In genomic region chr11:76571613-76571929, GRCm38 (mm10) we compare ENCODE assay signal across 9 mouse cellular contexts. TPM values are rescaled to one million over a fixed set of nuclear protein-coding genes. Genes with fewer than 3 reads are reported as not detected.
A peak's percentile ranks its signal among the peaks of the same experiment; 100 is the strongest.
DNase-seq lines count a peak whose midpoint lies in the region; ATAC-seq lines count a peak whose summit lies in the region.
"Had no signal": no experiment of that assay in that cellular context is flagged by ENCODE, and none has a peak within 500 bp of the region (broad histone marks: within the 10 kb centered on the region; RNA-seq: fewer than 3 reads in every experiment).

No protein-coding gene starts in this region.

- peak overlapping the region; percentile 52 for H3K4me3 ChIP-seq in neural tube, embryonic 11.5 days (ENCODE audit: low read depth, low read length)
- peak overlapping the region; percentile 73 for H3K4me3 ChIP-seq in limb, embryonic 13.5 days
- peak overlapping the region; percentile 58 for H3K4me3 ChIP-seq in stomach, embryonic 15.5 days (replicated peaks)

- no peak for DNase-seq in frontal cortex, postnatal 36 days (ENCODE audit: low spot score in 2 of 2)
- DNase-seq in neural tube, embryonic 11.5 days (ENCODE audit: low spot score): no peak
- DNase-seq in neural tube, embryonic 10.5 days (ENCODE audit: extremely low spot score, low spot score): no peak
- DNase-seq in cerebellum, adult 9-11 months: no peak
- no peak for DNase-seq in ovary, adult 18-20 months (ENCODE audit: low spot score)
- DNase-seq: kidney, adult 9 months had no signal

- H3K4me1 ChIP-seq in neural tube, embryonic 11.5 days (ENCODE audit: control insufficient read depth, insufficient read depth, low read length): peaks cover 8% of the 10 kb centered on the region
- H3K4me1 ChIP-seq in limb, embryonic 13.5 days: peaks cover 53% of the 10 kb centered on the region
- H3K4me1 ChIP-seq in stomach, embryonic 15.5 days: peaks cover 21% of the 10 kb centered on the region; the same call in 1 of the 2 replicates

- ATAC-seq in frontal cortex, adult (ENCODE audit: low TSS enrichment): peak; percentile 18
- peak; percentile 60 for ATAC-seq in neural tube, embryonic 11.5 days (ENCODE audit: insufficient read depth, low FRiP score, low TSS enrichment)
- ATAC-seq in limb, embryonic 13.5 days (ENCODE audit: low FRiP score, low read depth): no peak
- ATAC-seq in stomach, embryonic 15.5 days (ENCODE audit: insufficient read depth, low FRiP score, low read depth): no peak

- H3K9me3 ChIP-seq in neural tube, embryonic 11.5 days (ENCODE audit: control insufficient read depth, low read length): no peaks in the 10 kb centered on the region
- H3K9me3 ChIP-seq in limb, embryonic 13.5 days: no peaks in the 10 kb centered on the region
- no peaks in the 10 kb centered on the region for H3K9me3 ChIP-seq in stomach, embryonic 15.5 days

- peak overlapping the region; percentile 98 for H3K4me2 ChIP-seq in neural tube, embryonic 11.5 days (ENCODE audit: low read depth)
- peak overlapping the region; percentile 98 for H3K4me2 ChIP-seq in limb, embryonic 13.5 days (replicated peaks)
- peak overlapping the region; percentile 98 for H3K4me2 ChIP-seq in stomach, embryonic 15.5 days

- WGBS in neural tube, embryonic 11.5 days: 3% methylated on average over 9 of the region's 9 CpGs
- 7% methylated on average over 8 of the region's 9 CpGs for WGBS in limb, embryonic 13.5 days
- WGBS in stomach, embryonic 15.5 days: 10% methylated on average over 8 of the region's 9 CpGs

- H3K27me3 ChIP-seq in neural tube, embryonic 11.5 days (ENCODE audit: control insufficient read depth, insufficient read depth, low read length): no peaks in the 10 kb centered on the region
- H3K27me3 ChIP-seq in limb, embryonic 13.5 days: peaks cover 25% of the 10 kb centered on the region
- peaks cover 7% of the 10 kb centered on the region; the same call in 1 of the 2 replicates for H3K27me3 ChIP-seq in stomach, embryonic 15.5 days (replicated peaks)

- peak overlapping the region; percentile 73 for H3K9ac ChIP-seq in neural tube, embryonic 11.5 days (ENCODE audit: low read length)
- peak overlapping the region; percentile 83 for H3K9ac ChIP-seq in limb, embryonic 13.5 days
- peak overlapping the region; percentile 52 for H3K9ac ChIP-seq in stomach, embryonic 15.5 days

- H3K36me3 ChIP-seq in neural tube, embryonic 11.5 days (ENCODE audit: control insufficient read depth, insufficient read depth, low read length): no peaks in the 10 kb centered on the region
- no peaks in the 10 kb centered on the region for H3K36me3 ChIP-seq in limb, embryonic 13.5 days
- no peaks in the 10 kb centered on the region for H3K36me3 ChIP-seq in stomach, embryonic 15.5 days

- H3K27ac ChIP-seq in neural tube, embryonic 11.5 days (ENCODE audit: low read depth, low read length): no peak overlapping the region
- H3K27ac ChIP-seq in limb, embryonic 13.5 days: 0 out of 2 replicates have a peak overlapping the region, but pooled peaks have one; percentile 28
- H3K27ac ChIP-seq in stomach, embryonic 15.5 days: no peak overlapping the region

RNA-seq across cellular contexts. Expression of gene Abr, which starts 50.5 kb away (rescaled TPM):
- 43.2 and 44.9 TPM in 2 replicates for polyA plus RNA-seq in neural tube, embryonic 11.5 days (2014; fragmentation: Nextera tagmentation; extraction: Ambion mirVana)
- 37.5 and 38.0 TPM in 2 replicates for polyA plus RNA-seq in limb, embryonic 13.5 days (2015; fragmentation: Nextera tagmentation; extraction: Ambion mirVana)
- 37.4 and 41.8 TPM in 2 replicates for polyA plus RNA-seq in stomach, embryonic 15.5 days (2015; fragmentation: Nextera tagmentation; extraction: Ambion mirVana)

Comparison
In these comparisons a context has a peak if more than half of its experiments do, and no peak if none do; other contexts are left out.
1. ATAC-seq: peak in frontal cortex, adult (single experiment) and neural tube, embryonic 11.5 days (single experiment); none in limb, embryonic 13.5 days (single experiment) and stomach, embryonic 15.5 days (single experiment).
2. Peak in every context shown above with its lines, with median percentiles within 50 percentile points of each other: H3K4me2 ChIP-seq, H3K4me3 ChIP-seq and H3K9ac ChIP-seq.